Mouse (Mus musculus): ENCODE measurements around the gene Krt90.
"Not testable (repeated sequence)": the region's sequence is repeated elsewhere in the genome, so short reads cannot be mapped to it uniquely, and the experiment has no call there.

Gene Krt90

GRCm38 (mm10) chr15:101517161-101517560, 45.6 kb downstream of the Krt90 start, which contains the start of gene Gm49425:
Gene Gm49425 (minus strand): TSS chr15:101517261.
- DNase-seq (ENCODE audit: low spot score in 2 of 2) = not testable (repeated sequence)

GRCm38 (mm10) chr15:101508247-101508646, 54.5 kb downstream of the Krt90 start:
- DNase-seq (ENCODE audit: low spot score in 2 of 2) = no peak

- DNase-seq (ENCODE audit: low spot score in 2 of 2) = no peak
Measured at GRCm38 (mm10) chr15:101506896-101507758, 55.6 kb downstream of the Krt90 start.
